Mouse (Mus musculus) neural tube, embryonic 13.5 days (tissue): ENCODE data around the gene Syndig1l. TPM values are rescaled to one million over a fixed set of nuclear protein-coding genes. Genes with fewer than 3 reads are reported as not detected.

Experiments used
- ATAC-seq: fragments of 200-750 bp; cut with Nextera tagmentation; 2 replicates; pipeline ENCODE4 v1.8.0; 2017; ENCODE audit warnings: low read depth, mild to moderate bottlenecking, moderate TSS enrichment, moderate library complexity
- H3K27ac ChIP-seq: fragments of 300-500 bp; sonication (generic); replicated peaks from 2 replicates; pipeline ENCODE4 v1.5.1; 2015; ENCODE audit warnings: moderate library complexity, mild to moderate bottlenecking, inconsistent platforms
- H3K27me3 ChIP-seq: fragments of 300-500 bp; sonication (generic); 2 replicates; pipeline ENCODE4 v1.6.1; 2015; ENCODE audit warnings: mild to moderate bottlenecking, inconsistent platforms
- H3K36me3 ChIP-seq: fragments of 300-500 bp; sonication (generic); 2 replicates; pipeline ENCODE4 v1.6.1; 2015; ENCODE audit warnings: mild to moderate bottlenecking, inconsistent platforms
- H3K4me1 ChIP-seq: fragments of 300-500 bp; sonication (generic); replicated peaks from 2 replicates; pipeline ENCODE4 v1.6.1; 2015; ENCODE audit warnings: inconsistent platforms
- H3K4me2 ChIP-seq: fragments of 300-500 bp; sonication (generic); 2 replicates; pipeline ENCODE4 v1.6.1; 2015; ENCODE audit warnings: inconsistent platforms, mild to moderate bottlenecking, moderate library complexity
- H3K4me3 ChIP-seq: fragments of 300-500 bp; sonication (generic); 2 replicates; pipeline ENCODE4 v1.5.1; 2015; ENCODE audit warnings: mild to moderate bottlenecking, inconsistent platforms
- H3K9ac ChIP-seq: fragments of 300-500 bp; sonication (generic); 2 replicates; pipeline ENCODE4 v1.6.1; 2015; ENCODE audit warnings: moderate library complexity, mild to moderate bottlenecking, inconsistent platforms
- H3K9me3 ChIP-seq: fragments of 300-500 bp; sonication (generic); 2 replicates; pipeline ENCODE4 v1.6.1; 2016; ENCODE audit warnings: inconsistent platforms
- WGBS: fragments of 180-500 bp; shearing (Covaris S2); methylation state at CpG from one replicate; pipeline ENCODE4 v1.1.7; 2015; 5-methylcytosine and 5-hydroxymethylcytosine counted together
- polyA plus RNA-seq: library from polyadenylated mRNA; unstranded; fragments of >200 nt; fragmentation: Nextera tagmentation; extraction: Ambion mirVana; gene quantifications from 2 replicates; pipeline ENCODE4 v1.2.1, GENCODE M21; 2015

Gene Syndig1l
- polyA plus RNA-seq: 3.6 and 3.8 TPM in 2 replicates

DNA sequence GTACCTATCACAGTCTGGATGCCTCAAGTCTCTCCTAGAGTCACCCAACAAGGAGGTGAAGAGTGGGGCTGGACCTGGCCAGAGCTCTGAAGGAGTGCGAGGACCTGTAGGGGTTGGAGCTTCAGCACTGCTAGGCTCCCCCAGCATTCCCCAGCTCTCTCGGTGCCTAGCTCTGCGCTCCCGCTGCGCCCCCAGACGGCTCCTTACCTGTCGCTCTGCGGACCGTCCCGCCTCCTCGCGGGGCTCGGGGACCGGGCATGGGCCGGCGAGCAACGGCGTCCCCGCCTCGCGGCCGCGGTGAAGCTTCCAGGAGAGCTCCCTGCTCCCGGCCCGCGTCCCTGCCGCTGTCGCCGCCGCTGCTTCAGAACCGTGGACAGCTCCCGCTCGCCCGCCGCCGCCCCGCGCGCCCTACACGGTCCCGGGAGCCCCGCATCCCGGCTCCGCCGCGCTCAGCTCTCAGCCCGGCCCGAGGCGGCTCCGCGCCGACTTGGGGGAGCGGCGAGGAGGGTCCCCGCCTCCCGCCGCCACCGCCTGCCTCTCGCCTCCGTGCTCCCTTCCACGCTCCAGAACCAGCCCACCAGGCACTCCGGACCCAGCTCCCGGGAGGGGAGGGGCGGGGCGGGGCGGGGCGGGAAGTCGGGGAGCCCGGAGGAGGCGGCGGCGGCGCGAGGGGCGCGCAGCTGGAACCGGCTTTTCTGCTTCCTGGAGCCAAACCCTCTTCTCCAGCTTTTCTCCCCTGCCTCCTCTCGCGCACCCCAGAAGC is at the start of gene Syndig1l:
Gene Syndig1l, minus strand, starts transcription at position 513 of the 763 bp plus-strand sequence.
- H3K9ac ChIP-seq: peak within 1 kb of the TSS; percentile 77
- H3K9me3 ChIP-seq: no peaks in the 10 kb centered on the region
- H3K27me3 ChIP-seq: peaks cover 63% of the 10 kb centered on the region
- peak within 1 kb of the TSS; percentile 63 for H3K4me3 ChIP-seq
- H3K4me2 ChIP-seq: peak within 1 kb of the TSS; percentile 81
- WGBS: under 1% methylated on average over 53 of the region's 79 CpGs
- peak within 1 kb of the TSS; percentile 42; the same call in 1 of the 2 replicates for H3K27ac ChIP-seq
- peaks cover 25% of the 10 kb centered on the region for H3K4me1 ChIP-seq
- peak; percentile 82 for ATAC-seq
- H3K36me3 ChIP-seq: no peaks in the 10 kb centered on the region

GRCm38 (mm10) chr12:84748134-84748533 is 49.5 kb upstream of the Syndig1l start:
- Histone ChIP-seq H3K27ac (no peak overlapping the region), H3K4me1 (peaks cover 22% of the 10 kb centered on the region), H3K4me3 (no peak overlapping the region), H3K36me3 (no peaks in the 10 kb centered on the region), H3K27me3 (no peaks in the 10 kb centered on the region), H3K9me3 (no peaks in the 10 kb centered on the region), H3K4me2 (no peak overlapping the region), H3K9ac (no peak overlapping the region)
- WGBS: 68% methylated on average over 3 of the region's 3 CpGs
- ATAC-seq: no peak

DNA sequence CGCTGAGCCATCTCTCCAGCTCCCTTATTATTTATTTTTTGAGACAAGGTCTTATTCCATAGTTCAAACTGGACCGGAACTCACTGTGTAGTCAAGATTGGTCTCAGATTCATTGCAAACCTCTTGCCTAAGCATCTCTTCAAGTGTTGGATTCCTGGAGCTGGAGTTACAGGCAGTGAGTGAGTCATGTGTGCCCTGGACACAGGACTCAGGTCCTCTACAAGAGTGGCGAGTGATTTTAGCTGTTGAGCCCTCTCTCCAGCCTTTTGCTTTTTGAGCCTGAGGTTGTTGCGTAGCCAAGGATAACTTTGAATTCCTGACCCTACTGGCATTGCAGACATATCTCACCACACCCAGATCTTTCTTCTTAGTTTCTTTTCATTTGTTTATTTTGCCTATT is 47.1 kb upstream of the Syndig1l start:
- 76% methylated on average over 4 of the region's 4 CpGs for WGBS
- H3K4me1 ChIP-seq: peaks cover 3% of the 10 kb centered on the region

DNA sequence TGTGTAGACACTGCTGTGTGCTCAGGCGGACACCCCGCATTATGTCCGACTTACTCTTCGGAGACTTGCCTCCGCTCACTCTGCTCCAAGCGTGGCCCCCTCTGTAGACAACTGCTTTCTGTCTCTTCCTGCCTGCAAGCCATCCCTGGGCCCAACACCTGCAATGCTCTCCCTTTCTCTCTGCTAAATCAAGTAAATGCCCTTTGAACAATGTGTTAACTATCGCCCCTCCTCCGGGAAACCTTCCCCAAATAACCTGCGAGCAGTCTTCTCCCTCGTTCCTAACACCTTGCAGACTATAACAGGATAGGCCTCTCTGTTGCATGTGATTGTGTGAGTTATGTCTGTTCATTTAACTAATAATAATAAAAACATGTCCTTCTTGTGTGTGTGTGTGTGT is 44.9 kb upstream of the Syndig1l start:
- ATAC-seq: no peak
- 84% methylated on average over 10 of the region's 10 CpGs for WGBS
- Histone ChIP-seq H3K4me2 (no peak overlapping the region), H3K4me3 (no peak overlapping the region), H3K9me3 (no peaks in the 10 kb centered on the region), H3K27ac (no peak overlapping the region), H3K27me3 (no peaks in the 10 kb centered on the region), H3K9ac (no peak overlapping the region), H3K4me1 (no peaks in the 10 kb centered on the region), H3K36me3 (no peaks in the 10 kb centered on the region)

More for the DNA sequence above, 47.1 kb upstream of the Syndig1l start:
- no peaks in the 10 kb centered on the region for H3K36me3 ChIP-seq
- H3K27ac ChIP-seq: no peak overlapping the region
- no peak overlapping the region for H3K4me2 ChIP-seq
- no peak overlapping the region for H3K4me3 ChIP-seq
- H3K9me3 ChIP-seq: no peaks in the 10 kb centered on the region
- H3K9ac ChIP-seq: no peak overlapping the region
- ATAC-seq: no peak
- H3K27me3 ChIP-seq: no peaks in the 10 kb centered on the region

DNA sequence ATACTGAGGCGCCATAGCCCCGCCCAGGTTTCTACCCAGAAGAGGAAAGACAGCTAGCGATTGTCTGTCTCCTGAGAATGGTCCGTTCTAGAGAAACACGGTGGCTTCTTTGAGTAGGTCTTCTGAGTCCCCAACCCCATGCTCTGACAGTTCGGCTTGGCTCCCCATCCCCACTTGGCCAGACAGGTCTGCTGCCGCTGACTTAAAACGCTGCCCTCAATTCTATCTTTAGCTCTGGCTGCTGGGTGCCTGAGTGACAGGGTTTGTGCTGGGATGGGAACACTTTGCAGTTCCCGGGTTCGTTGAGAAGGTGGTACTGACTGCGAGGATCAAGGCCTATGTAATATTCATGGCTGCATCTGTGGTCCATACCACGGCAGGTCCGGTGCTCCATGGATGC is 34.7 kb upstream of the Syndig1l start:
- H3K9ac ChIP-seq: no peak overlapping the region

DNA sequence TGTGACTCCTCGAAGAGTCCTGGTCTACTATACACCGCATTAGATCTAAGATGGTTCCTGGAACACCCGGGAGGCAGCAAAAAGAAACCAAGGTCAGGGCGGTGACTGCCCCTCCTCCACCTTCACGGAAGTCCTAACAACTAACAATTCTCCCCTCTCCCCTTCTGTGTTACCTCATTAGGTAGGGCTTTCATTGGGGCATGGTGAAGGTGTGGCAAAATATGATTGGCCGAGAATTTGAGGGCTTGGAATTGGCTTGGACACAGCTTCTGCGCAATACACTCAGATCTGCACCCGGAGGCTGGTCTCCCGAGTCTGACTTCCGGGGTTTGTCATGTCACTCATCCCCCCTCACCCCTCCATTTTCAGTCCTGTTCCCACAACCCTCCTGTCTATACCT is 29.8 kb upstream of the Syndig1l start:
- Histone ChIP-seq H3K27ac (no peak overlapping the region), H3K9me3 (no peaks in the 10 kb centered on the region), H3K4me2 (no peak overlapping the region), H3K4me1 (no peaks in the 10 kb centered on the region; the same call in 1 of the 2 replicates), H3K4me3 (no peak overlapping the region), H3K36me3 (no peaks in the 10 kb centered on the region), H3K27me3 (no peaks in the 10 kb centered on the region), H3K9ac (no peak overlapping the region)
- ATAC-seq: no peak
- WGBS: 94% methylated on average over 10 of the region's 10 CpGs

More for the DNA sequence above, 34.7 kb upstream of the Syndig1l start:
- WGBS: 72% methylated on average over 13 of the region's 13 CpGs
- Histone ChIP-seq H3K4me1 (no peaks in the 10 kb centered on the region), H3K4me3 (no peak overlapping the region), H3K36me3 (no peaks in the 10 kb centered on the region), H3K4me2 (no peak overlapping the region), H3K9me3 (no peaks in the 10 kb centered on the region), H3K27me3 (no peaks in the 10 kb centered on the region), H3K27ac (no peak overlapping the region)
- no peak for ATAC-seq

DNA sequence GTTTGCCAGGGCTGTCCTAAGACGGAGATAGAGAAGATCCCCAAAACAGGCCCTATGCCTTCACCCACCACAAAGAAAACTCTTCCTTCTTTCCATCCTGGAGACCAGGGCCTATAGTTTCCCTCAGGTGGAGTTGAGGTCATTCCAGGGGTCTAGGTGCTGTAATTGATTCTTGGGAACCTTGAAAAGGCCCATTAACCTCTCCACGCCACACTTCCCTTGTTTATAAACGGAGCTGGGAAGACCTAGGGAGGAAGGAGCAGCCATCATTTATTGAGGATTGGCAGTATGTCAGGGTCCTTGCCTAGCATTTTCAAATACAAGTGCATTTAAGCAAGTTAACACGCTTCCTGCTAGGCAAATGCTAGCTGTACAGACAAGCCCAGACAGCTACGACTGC is 28.8 kb upstream of the Syndig1l start:
- no peak for ATAC-seq
- H3K4me2 ChIP-seq: no peak overlapping the region
- H3K27ac ChIP-seq: no peak overlapping the region
- H3K9me3 ChIP-seq: no peaks in the 10 kb centered on the region
- H3K4me3 ChIP-seq: no peak overlapping the region
- no peak overlapping the region for H3K9ac ChIP-seq
- WGBS: 66% methylated on average over 5 of the region's 5 CpGs
- no peaks in the 10 kb centered on the region for H3K36me3 ChIP-seq
- no peaks in the 10 kb centered on the region for H3K27me3 ChIP-seq
- no peaks in the 10 kb centered on the region; the same call in 1 of the 2 replicates for H3K4me1 ChIP-seq

DNA sequence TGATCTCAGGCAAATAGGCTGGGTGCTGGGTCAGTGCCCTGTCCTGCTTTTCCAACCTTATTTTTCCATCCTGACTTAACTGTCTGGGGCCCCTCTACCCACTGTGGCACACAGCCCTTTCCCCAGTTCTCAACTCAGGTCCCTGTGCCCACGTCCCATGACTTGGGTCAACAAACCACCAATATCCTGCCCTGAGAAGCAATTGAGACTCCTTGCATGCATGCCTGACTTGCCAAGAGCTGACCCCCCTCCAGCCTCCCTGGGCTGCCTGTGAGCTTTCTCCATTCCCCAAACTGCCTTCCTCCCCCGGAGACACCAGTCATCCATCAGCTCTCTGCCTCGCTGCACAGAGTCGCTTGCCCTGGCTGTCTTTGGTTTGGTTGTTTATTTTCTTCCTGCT is 28.4 kb upstream of the Syndig1l start:
- Histone ChIP-seq H3K9ac (no peak overlapping the region), H3K27ac (no peak overlapping the region), H3K4me3 (no peak overlapping the region), H3K4me2 (no peak overlapping the region), H3K9me3 (no peaks in the 10 kb centered on the region), H3K27me3 (no peaks in the 10 kb centered on the region), H3K4me1 (no peaks in the 10 kb centered on the region; the same call in 1 of the 2 replicates), H3K36me3 (no peaks in the 10 kb centered on the region)
- WGBS: 48% methylated on average over 4 of the region's 4 CpGs
- no peak for ATAC-seq

GRCm38 (mm10) chr12:84726391-84726790 is 27.8 kb upstream of the Syndig1l start:
- H3K4me2 ChIP-seq: no peak overlapping the region
- no peaks in the 10 kb centered on the region; the same call in 1 of the 2 replicates for H3K4me1 ChIP-seq
- WGBS: 89% methylated on average over 4 of the region's 4 CpGs
- no peak overlapping the region for H3K9ac ChIP-seq
- no peaks in the 10 kb centered on the region for H3K36me3 ChIP-seq
- H3K4me3 ChIP-seq: no peak overlapping the region
- no peak overlapping the region for H3K27ac ChIP-seq
- ATAC-seq: no peak
- no peaks in the 10 kb centered on the region for H3K27me3 ChIP-seq
- H3K9me3 ChIP-seq: no peaks in the 10 kb centered on the region

GRCm38 (mm10) chr12:84718462-84719244 is 20.0 kb upstream of the Syndig1l start:
- 86% methylated on average over 9 of the region's 9 CpGs for WGBS
- Histone ChIP-seq H3K9me3 (no peaks in the 10 kb centered on the region), H3K27ac (no peak overlapping the region), H3K9ac (no peak overlapping the region), H3K36me3 (no peaks in the 10 kb centered on the region), H3K4me1 (no peaks in the 10 kb centered on the region), H3K4me2 (no peak overlapping the region), H3K27me3 (no peaks in the 10 kb centered on the region), H3K4me3 (no peak overlapping the region)
- ATAC-seq: no peak

DNA sequence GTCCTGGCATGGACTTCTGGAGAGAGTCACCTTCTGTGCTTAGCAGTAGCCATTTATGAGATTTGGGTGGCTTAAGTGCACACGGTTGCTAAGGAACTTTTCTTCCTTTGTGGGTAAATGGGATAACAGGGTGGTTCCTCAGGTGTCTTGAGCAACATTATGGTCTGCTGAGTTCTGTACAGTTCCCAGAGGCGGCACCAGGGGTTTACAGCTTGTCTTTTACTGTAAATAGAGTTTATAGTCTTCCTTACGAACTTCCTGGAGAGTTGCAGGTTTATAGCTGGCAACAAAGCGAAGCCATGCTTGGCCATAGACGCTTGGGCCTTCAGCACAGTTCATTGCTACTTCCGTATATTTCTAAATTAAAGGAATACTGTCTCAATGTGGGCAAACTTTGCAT is 15.9 kb upstream of the Syndig1l start:
- 79% methylated on average over 6 of the region's 6 CpGs for WGBS
- H3K4me2 ChIP-seq: no peak overlapping the region

DNA sequence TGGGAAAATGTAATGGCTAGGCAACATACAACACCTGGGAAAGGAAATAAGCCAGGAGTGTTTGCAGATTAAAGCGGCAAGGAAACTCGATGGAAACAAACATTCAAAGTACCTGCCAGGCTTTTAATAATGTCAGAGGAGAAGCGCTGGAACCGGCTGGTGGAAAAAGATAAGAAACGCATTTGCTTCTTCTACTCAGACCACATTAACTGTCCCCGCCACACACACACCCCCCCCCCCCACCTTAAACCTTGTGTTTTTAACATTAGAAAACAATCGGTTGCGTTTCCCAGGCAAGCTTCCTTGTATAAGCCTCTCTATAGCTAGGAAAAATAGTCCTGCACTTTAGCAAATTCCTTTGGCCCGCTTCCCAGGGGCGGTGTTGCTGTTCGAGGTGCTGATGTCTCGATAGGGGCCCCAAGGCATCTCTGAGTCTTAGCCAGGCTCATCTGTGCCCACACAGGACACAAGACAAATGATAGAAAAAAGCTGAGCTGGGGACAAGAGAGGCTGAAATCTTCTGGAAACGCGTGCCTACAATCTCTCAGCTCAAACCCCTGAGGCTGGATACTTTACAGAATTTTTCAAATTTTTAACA is 11.3 kb upstream of the Syndig1l start:
- H3K4me2 ChIP-seq: no peak overlapping the region
- whole genome bisulfite sequencing: 43% methylated on average over 14 of the region's 14 CpGs
- no peak overlapping the region for H3K27ac ChIP-seq
- H3K9me3 ChIP-seq: no peaks in the 10 kb centered on the region
- H3K27me3 ChIP-seq: 0 out of 2 replicates have a peak, but pooled peaks cover under 1% of the 10 kb centered on the region
- no peak for ATAC-seq
- H3K4me3 ChIP-seq: no peak overlapping the region
- no peak overlapping the region for H3K9ac ChIP-seq
- H3K36me3 ChIP-seq: no peaks in the 10 kb centered on the region
- H3K4me1 ChIP-seq: no peaks in the 10 kb centered on the region

More for the DNA sequence above, 15.9 kb upstream of the Syndig1l start:
- ATAC-seq: no peak
- no peak overlapping the region for H3K4me3 ChIP-seq
- H3K27ac ChIP-seq: no peak overlapping the region
- no peaks in the 10 kb centered on the region for H3K36me3 ChIP-seq
- H3K9ac ChIP-seq: no peak overlapping the region
- no peaks in the 10 kb centered on the region for H3K4me1 ChIP-seq
- no peaks in the 10 kb centered on the region for H3K9me3 ChIP-seq
- no peaks in the 10 kb centered on the region for H3K27me3 ChIP-seq
